In the genomic region with DNA sequence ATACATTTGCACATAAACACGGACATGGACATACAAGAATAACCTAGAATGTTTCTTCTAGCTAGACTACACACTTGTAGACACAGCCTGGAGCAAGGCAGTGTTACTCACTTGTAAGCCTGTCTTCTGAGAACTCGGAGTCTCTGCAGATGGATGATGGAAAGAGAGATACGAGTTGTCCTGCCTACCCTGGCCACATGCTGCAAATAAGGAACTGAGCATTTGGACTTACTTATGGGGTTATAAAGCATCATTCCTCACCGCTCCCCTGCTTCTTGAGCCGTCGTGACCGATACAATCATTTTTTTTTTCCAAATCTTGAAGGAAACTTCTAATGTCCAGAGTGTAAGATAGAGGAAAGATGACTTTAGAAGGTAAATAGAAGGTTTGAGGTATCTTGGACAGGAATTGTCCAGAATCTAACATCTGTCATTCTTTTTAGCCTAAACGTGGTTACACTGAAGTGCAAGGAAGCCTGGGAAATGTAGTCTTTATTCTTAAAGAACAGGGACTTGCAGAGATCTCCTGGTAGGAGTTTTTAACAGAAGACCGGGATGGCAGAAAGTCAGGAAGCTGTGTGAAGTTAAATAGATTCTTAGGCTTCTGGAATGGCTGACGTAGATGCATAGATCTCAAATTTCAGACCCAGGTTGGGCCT, we compare ENCODE assay signal across 20 mouse cellular contexts. TPM values are rescaled to one million over a fixed set of nuclear protein-coding genes. Genes with fewer than 3 reads are reported as not detected.
DNase-seq lines count a peak whose midpoint lies in the region; ATAC-seq and TF ChIP-seq lines count a peak whose summit lies in the region.
"Had no signal": no experiment of that assay in that cellular context is flagged by ENCODE, and none has a peak within 500 bp of the region (broad histone marks: within the 10 kb centered on the region; RNA-seq: fewer than 3 reads in every experiment).

No protein-coding gene starts in this region.

- no peak overlapping the region for H3K9ac ChIP-seq in lung, embryonic 14.5 days
- H3K9ac ChIP-seq: embryonic facial prominence, embryonic 12.5 days; forebrain, embryonic 13.5 days; forebrain, embryonic 15.5 days; forebrain, postnatal 0 days had no signal

- H3K9me3 ChIP-seq in lung, embryonic 14.5 days (ENCODE audit: low read depth, low read length), result no peaks in the 10 kb centered on the region
- H3K9me3 ChIP-seq: embryonic facial prominence, embryonic 10.5 days; embryonic facial prominence, embryonic 12.5 days; forebrain, embryonic 13.5 days; forebrain, embryonic 15.5 days had no signal

- intact Hi-C loops in left cerebral cortex, adult 2 months (cut with DNase I), result no loop called here
- intact Hi-C loops in left cerebral cortex, postnatal 4 days (cut with DNase I), result no loop called here

- no peaks in the 10 kb centered on the region for H3K4me1 ChIP-seq in lung, embryonic 14.5 days (ENCODE audit: insufficient read depth)
- H3K4me1 ChIP-seq: embryonic facial prominence, embryonic 12.5 days had no signal

- no peak for TF ChIP-seq CTCF in left cerebral cortex, adult 2 months (IDR thresholded peaks at IDR 0.05)
- no peak for TF ChIP-seq CTCF in lung, embryonic 14.5 days (IDR thresholded peaks at IDR 0.05; ENCODE audit: low read depth)

- H3K4me2 ChIP-seq in lung, embryonic 14.5 days, result no peak overlapping the region
- H3K4me2 ChIP-seq: embryonic facial prominence, embryonic 12.5 days; forebrain, embryonic 13.5 days; forebrain, embryonic 15.5 days had no signal

- H3K4me3 ChIP-seq in left cerebral cortex, adult 2 months, result no peak overlapping the region
- no peak overlapping the region for H3K4me3 ChIP-seq in lung, embryonic 14.5 days (ENCODE audit: low read depth, low read length)
- H3K4me3 ChIP-seq: embryonic facial prominence, embryonic 10.5 days; embryonic facial prominence, embryonic 12.5 days; forebrain, embryonic 13.5 days; forebrain, embryonic 15.5 days had no signal

- ATAC-seq in lung, embryonic 14.5 days (ENCODE audit: insufficient read depth), result no peak
- ATAC-seq: activated CD4-positive, CD25-positive, alpha-beta regulatory T cell, adult 4 months; forebrain, embryonic 13.5 days; forebrain, embryonic 15.5 days; forebrain, postnatal 0 days; Patski had no signal

- H3K36me3 ChIP-seq in lung, embryonic 14.5 days (ENCODE audit: insufficient read depth), result no peaks in the 10 kb centered on the region
- H3K36me3 ChIP-seq: embryonic facial prominence, embryonic 10.5 days; embryonic facial prominence, embryonic 12.5 days; forebrain, embryonic 15.5 days had no signal

- no peak for DNase-seq in left cerebral cortex, adult 2 months (ENCODE audit: extremely low spot score in 1 of 2, low spot score in 2 of 2)
- no peak for DNase-seq in left cerebral cortex, postnatal 4 days
- DNase-seq in lung, embryonic 14.5 days, result peak; percentile 21
- no peak for DNase-seq in lung, postnatal 10 days
- DNase-seq in ovary, postnatal 10 days (ENCODE audit: low spot score), result no peak
- DNase-seq: adrenal gland, adult 8-10 months; adrenal gland, postnatal 14 days; adrenal gland, postnatal 36 days; cerebellum, adult 11-12 months; cerebellum, adult 2 months; cerebellum, adult 9-10 months; cerebellum, postnatal 10 days; cerebellum, postnatal 25 days; forebrain, postnatal 0 days had no signal

- no peaks in the 10 kb centered on the region for H3K27me3 ChIP-seq in lung, embryonic 14.5 days (ENCODE audit: insufficient read depth, low read length)
- H3K27me3 ChIP-seq: embryonic facial prominence, embryonic 12.5 days; forebrain, embryonic 13.5 days; forebrain, embryonic 15.5 days had no signal

- H3K27ac ChIP-seq in left cerebral cortex, adult 2 months, result peak overlapping the region; percentile 1; the same call in 1 of the 2 replicates
- H3K27ac ChIP-seq in lung, embryonic 14.5 days (ENCODE audit: low read depth), result no peak overlapping the region
- H3K27ac ChIP-seq: embryonic facial prominence, embryonic 10.5 days; embryonic facial prominence, embryonic 12.5 days; forebrain, embryonic 13.5 days; forebrain, embryonic 15.5 days had no signal

- 70% methylated on average over 10 of the region's 10 CpGs for WGBS in lung, embryonic 14.5 days

RNA-seq across cellular contexts. Expression of a gene that starts 30.2 kb away (rescaled TPM):
- 10 to 100 TPM; 22.6 to 26.1 TPM for total RNA-seq in left cerebral cortex, adult 2 months (2021)
- 10 to 100 TPM; 28.0 to 36.5 TPM for total RNA-seq in left cerebral cortex, postnatal 4 days (2021)
- 13.9 and 14.8 TPM in 2 replicates for polyA plus RNA-seq in lung, embryonic 14.5 days (2014; fragmentation: Nextera tagmentation; extraction: Ambion mirVana)

RNA-seq across cellular contexts. Expression of a gene that starts 44.7 kb away (rescaled TPM):
- total RNA-seq in left cerebral cortex, adult 2 months (2021), result 10 to 100 TPM; 16.1 to 20.1 TPM
- 10 to 100 TPM; 16.8 to 17.5 TPM for total RNA-seq in left cerebral cortex, postnatal 4 days (2021)
- polyA plus RNA-seq in lung, embryonic 14.5 days (2014; fragmentation: Nextera tagmentation; extraction: Ambion mirVana), result 42.4 and 48.0 TPM in 2 replicates
